Mouse (Mus musculus): ENCODE data around the gene Vmn1r125. TPM values are rescaled to one million over a fixed set of nuclear protein-coding genes. Genes with fewer than 3 reads are reported as not detected.
"Not testable (repeated sequence)": the region's sequence is repeated elsewhere in the genome, so short reads cannot be mapped to it uniquely, and the experiment has no call there.

The Vmn1r125 gene
- not detected in 2 replicates for total RNA-seq (2012; rRNA removed)
- not detected in 2 replicates for total RNA-seq (2014; rRNA removed)
- not detected in 2 replicates for polyA plus RNA-seq (2012; ENCODE audit: insufficient read length, low read depth)

DNA sequence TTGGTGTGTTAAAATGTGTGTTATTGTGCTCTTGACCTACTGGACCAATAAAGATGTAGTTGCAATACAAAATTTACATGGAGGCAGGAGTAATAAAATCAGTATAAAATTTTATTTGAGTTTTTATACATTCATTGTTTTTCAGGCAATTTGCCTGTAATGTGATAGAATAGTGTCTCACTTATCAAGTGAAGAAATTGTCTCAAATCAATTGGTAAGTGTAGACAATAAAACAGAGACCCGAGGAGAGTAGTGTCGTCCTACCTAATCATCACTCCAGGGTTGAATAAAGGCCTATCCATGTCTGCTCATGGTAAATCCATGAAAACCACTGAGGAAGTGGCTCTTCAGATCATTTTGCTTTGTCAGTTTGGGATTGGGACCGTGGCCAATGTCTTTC, at the start of gene Vmn1r125:
Gene Vmn1r125 (plus strand): TSS at position 301 of the 400 bp plus-strand sequence.
- H3K79me2 ChIP-seq (replicated peaks; ENCODE audit: control insufficient read depth, extremely low read depth, insufficient read depth, poor library complexity, severe bottlenecking); H3K9ac ChIP-seq (ENCODE audit: insufficient read depth, low read depth); in situ Hi-C loops (cut with MboI; ENCODE audit: low pct_ligation_motif_present, low pct_unique_long_range_greater_than_20kb, low sequenced_read_pairs); H3K36me3 ChIP-seq (replicated peaks in 1 of 2; ENCODE audit: control insufficient read depth in 1 of 2, insufficient read depth in 1 of 2, low read length in 1 of 2); DNase-seq (ENCODE audit: extremely low read depth); H3K9me3 ChIP-seq (replicated peaks; ENCODE audit: low read length); H3K4me3 ChIP-seq (replicated peaks in 1 of 3; ENCODE audit: low read depth in 2 of 3, low read length in 2 of 3, poor library complexity in 1 of 3); H3K27me3 ChIP-seq (replicated peaks); H3K4me1 ChIP-seq (ENCODE audit: control insufficient read depth in 1 of 2, insufficient read depth in 2 of 2); H3K4me2 ChIP-seq (ENCODE audit: insufficient read depth, low read depth, poor library complexity, severe bottlenecking); dilution Hi-C loops (cut with MboI; ENCODE audit: extremely low pct_ligation_motif_present, extremely low pct_unique_long_range_greater_than_20kb, low sequenced_read_pairs); H3K27ac ChIP-seq (ENCODE audit: insufficient read depth, low read depth): not testable (repeated sequence)

DNA sequence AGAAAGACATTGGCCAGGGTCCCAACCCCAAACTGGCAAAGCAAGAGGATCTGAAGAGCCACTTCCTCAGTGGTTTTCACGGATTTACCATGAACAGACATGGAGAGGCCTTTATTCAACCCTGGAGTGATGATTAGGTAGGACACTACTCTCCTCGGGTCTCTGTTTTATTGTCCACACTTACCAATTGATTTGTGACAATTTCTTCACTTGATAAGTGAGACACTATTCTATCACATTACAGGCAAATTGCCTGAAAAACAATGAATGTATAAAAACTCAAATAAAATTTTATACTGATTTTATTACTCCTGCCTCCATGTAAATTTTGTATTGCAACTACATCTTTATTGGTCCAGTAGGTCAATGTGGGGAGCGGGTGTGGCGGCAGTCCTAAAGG, 11.5 kb upstream of the Vmn1r125 start, which contains the start of gene Vmn1r124:
Gene Vmn1r124 (minus strand): TSS at position 101 of the 400 bp plus-strand sequence.
- DNase-seq (ENCODE audit: extremely low read depth); H3K4me1 ChIP-seq (ENCODE audit: control insufficient read depth in 1 of 2, insufficient read depth in 2 of 2); in situ Hi-C loops (cut with MboI; ENCODE audit: low pct_ligation_motif_present, low pct_unique_long_range_greater_than_20kb, low sequenced_read_pairs); H3K27ac ChIP-seq (ENCODE audit: insufficient read depth, low read depth); H3K9ac ChIP-seq (ENCODE audit: insufficient read depth, low read depth); H3K9me3 ChIP-seq (replicated peaks; ENCODE audit: low read length); H3K79me2 ChIP-seq (replicated peaks; ENCODE audit: control insufficient read depth, extremely low read depth, insufficient read depth, poor library complexity, severe bottlenecking); H3K4me3 ChIP-seq (replicated peaks in 1 of 3; ENCODE audit: low read depth in 2 of 3, low read length in 2 of 3, poor library complexity in 1 of 3); H3K36me3 ChIP-seq (replicated peaks in 1 of 2; ENCODE audit: control insufficient read depth in 1 of 2, insufficient read depth in 1 of 2, low read length in 1 of 2); H3K4me2 ChIP-seq (ENCODE audit: insufficient read depth, low read depth, poor library complexity, severe bottlenecking); dilution Hi-C loops (cut with MboI; ENCODE audit: extremely low pct_ligation_motif_present, extremely low pct_unique_long_range_greater_than_20kb, low sequenced_read_pairs); H3K27me3 ChIP-seq (replicated peaks): not testable (repeated sequence)

DNA sequence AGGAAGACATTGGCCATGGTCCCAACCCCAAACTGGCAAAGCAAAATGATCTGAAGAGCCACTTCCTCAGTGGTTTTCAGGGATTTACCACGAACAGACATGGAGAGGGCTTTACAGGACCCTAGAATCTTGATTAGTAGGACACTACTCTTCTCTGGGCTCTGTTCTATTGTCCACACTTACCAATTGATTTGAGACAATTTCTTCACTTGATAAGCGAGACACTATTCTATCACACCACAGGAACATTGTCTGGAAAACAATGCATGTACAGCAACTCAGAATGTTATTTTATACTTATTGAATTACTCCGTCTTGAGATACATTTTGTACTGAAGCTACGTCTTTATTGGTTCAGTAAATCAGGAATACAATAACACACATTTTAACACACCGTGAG, 29.4 kb downstream of the Vmn1r125 start, which contains the start of gene Vmn1r126:
Gene Vmn1r126 (minus strand): TSS at position 101 of the 400 bp plus-strand sequence.
- H3K4me1 ChIP-seq (ENCODE audit: control insufficient read depth in 1 of 2, insufficient read depth in 2 of 2); DNase-seq (ENCODE audit: extremely low read depth); in situ Hi-C loops (cut with MboI; ENCODE audit: low pct_ligation_motif_present, low pct_unique_long_range_greater_than_20kb, low sequenced_read_pairs); H3K4me3 ChIP-seq (replicated peaks in 1 of 3; ENCODE audit: low read depth in 2 of 3, low read length in 2 of 3, poor library complexity in 1 of 3); dilution Hi-C loops (cut with MboI; ENCODE audit: extremely low pct_ligation_motif_present, extremely low pct_unique_long_range_greater_than_20kb, low sequenced_read_pairs); H3K27ac ChIP-seq (ENCODE audit: insufficient read depth, low read depth); H3K9ac ChIP-seq (ENCODE audit: insufficient read depth, low read depth); H3K79me2 ChIP-seq (replicated peaks; ENCODE audit: control insufficient read depth, extremely low read depth, insufficient read depth, poor library complexity, severe bottlenecking); H3K36me3 ChIP-seq (replicated peaks in 1 of 2; ENCODE audit: control insufficient read depth in 1 of 2, insufficient read depth in 1 of 2, low read length in 1 of 2); H3K4me2 ChIP-seq (ENCODE audit: insufficient read depth, low read depth, poor library complexity, severe bottlenecking); H3K9me3 ChIP-seq (replicated peaks; ENCODE audit: low read length); H3K27me3 ChIP-seq (replicated peaks): not testable (repeated sequence)

DNA sequence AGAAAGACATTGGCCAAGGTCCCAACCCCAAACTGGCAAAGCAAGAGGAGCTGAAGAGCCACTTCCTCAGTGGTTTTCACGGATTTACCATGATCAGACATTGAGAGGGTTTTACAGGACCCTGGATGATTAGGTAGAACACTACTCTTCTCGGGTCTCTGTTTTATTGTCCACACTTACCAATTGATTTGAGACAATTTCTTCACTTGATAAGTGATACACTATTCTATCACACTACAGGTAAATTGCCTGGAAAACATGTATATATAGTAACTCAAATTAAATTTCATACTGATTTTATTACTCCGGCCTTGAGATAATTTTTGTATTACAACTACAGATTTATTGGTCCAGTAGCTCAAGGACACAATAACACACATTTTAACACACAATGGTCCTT, 47.8 kb downstream of the Vmn1r125 start, which contains the start of gene Vmn1r127:
Gene Vmn1r127 (minus strand): TSS at position 101 of the 400 bp plus-strand sequence.
- dilution Hi-C loops (cut with MboI; ENCODE audit: extremely low pct_ligation_motif_present, extremely low pct_unique_long_range_greater_than_20kb, low sequenced_read_pairs); DNase-seq (ENCODE audit: extremely low read depth); H3K27me3 ChIP-seq (replicated peaks); H3K9ac ChIP-seq (ENCODE audit: insufficient read depth, low read depth); H3K4me1 ChIP-seq (ENCODE audit: control insufficient read depth in 1 of 2, insufficient read depth in 2 of 2); H3K9me3 ChIP-seq (replicated peaks; ENCODE audit: low read length); H3K4me2 ChIP-seq (ENCODE audit: insufficient read depth, low read depth, poor library complexity, severe bottlenecking); H3K79me2 ChIP-seq (replicated peaks; ENCODE audit: control insufficient read depth, extremely low read depth, insufficient read depth, poor library complexity, severe bottlenecking); in situ Hi-C loops (cut with MboI; ENCODE audit: low pct_ligation_motif_present, low pct_unique_long_range_greater_than_20kb, low sequenced_read_pairs); H3K36me3 ChIP-seq (replicated peaks in 1 of 2; ENCODE audit: control insufficient read depth in 1 of 2, insufficient read depth in 1 of 2, low read length in 1 of 2); H3K27ac ChIP-seq (ENCODE audit: insufficient read depth, low read depth); H3K4me3 ChIP-seq (replicated peaks in 1 of 3; ENCODE audit: low read depth in 2 of 3, low read length in 2 of 3, poor library complexity in 1 of 3): not testable (repeated sequence)

Other genes with a start within 250 kb of the Vmn1r125 start
- not detected in 2 replicates for gene Vmn1r120, start 218.4 kb upstream of the Vmn1r125 start, total RNA-seq (2012; rRNA removed)
- gene Vmn1r120, start 218.4 kb upstream of the Vmn1r125 start, total RNA-seq (2014; rRNA removed), result not detected in 2 replicates
- gene Vmn1r120, start 218.4 kb upstream of the Vmn1r125 start, polyA plus RNA-seq (2012; ENCODE audit: insufficient read length, low read depth), result not detected in 2 replicates
- gene Vmn1r121, start 173.7 kb upstream of the Vmn1r125 start, total RNA-seq (2012; rRNA removed), result not detected in 2 replicates
- gene Vmn1r121, start 173.7 kb upstream of the Vmn1r125 start, total RNA-seq (2014; rRNA removed), result not detected in 2 replicates
- gene Vmn1r121, start 173.7 kb upstream of the Vmn1r125 start, polyA plus RNA-seq (2012; ENCODE audit: insufficient read length, low read depth), result not detected in 2 replicates
- gene Vmn1r122, start 138.1 kb upstream of the Vmn1r125 start, total RNA-seq (2012; rRNA removed), result not detected in 2 replicates
- not detected in 2 replicates for gene Vmn1r122, start 138.1 kb upstream of the Vmn1r125 start, total RNA-seq (2014; rRNA removed)
- not detected in 2 replicates for gene Vmn1r122, start 138.1 kb upstream of the Vmn1r125 start, polyA plus RNA-seq (2012; ENCODE audit: insufficient read length, low read depth)
- not detected in 2 replicates for gene Vmn1r123, start 110.0 kb upstream of the Vmn1r125 start, total RNA-seq (2012; rRNA removed)
- not detected in 2 replicates for gene Vmn1r123, start 110.0 kb upstream of the Vmn1r125 start, total RNA-seq (2014; rRNA removed)
- gene Vmn1r123, start 110.0 kb upstream of the Vmn1r125 start, polyA plus RNA-seq (2012; ENCODE audit: insufficient read length, low read depth), result not detected in 2 replicates
- not detected in 2 replicates for gene Gm5157, start 81.8 kb upstream of the Vmn1r125 start, total RNA-seq (2012; rRNA removed)
- gene Gm5157, start 81.8 kb upstream of the Vmn1r125 start, total RNA-seq (2014; rRNA removed), result not detected in 2 replicates
- not detected in 2 replicates for gene Gm5157, start 81.8 kb upstream of the Vmn1r125 start, polyA plus RNA-seq (2012; ENCODE audit: insufficient read length, low read depth)
- gene Vmn1r124, start 11.6 kb upstream of the Vmn1r125 start, total RNA-seq (2012; rRNA removed), result not detected in 2 replicates
- not detected in 2 replicates for gene Vmn1r124, start 11.6 kb upstream of the Vmn1r125 start, total RNA-seq (2014; rRNA removed)
- gene Vmn1r124, start 11.6 kb upstream of the Vmn1r125 start, polyA plus RNA-seq (2012; ENCODE audit: insufficient read length, low read depth), result not detected in 2 replicates
- not detected in 2 replicates for gene Vmn1r126, start 29.3 kb downstream of the Vmn1r125 start, total RNA-seq (2012; rRNA removed)
- not detected in 2 replicates for gene Vmn1r126, start 29.3 kb downstream of the Vmn1r125 start, total RNA-seq (2014; rRNA removed)
- gene Vmn1r126, start 29.3 kb downstream of the Vmn1r125 start, polyA plus RNA-seq (2012; ENCODE audit: insufficient read length, low read depth), result not detected in 2 replicates
- not detected in 2 replicates for gene Vmn1r127, start 47.7 kb downstream of the Vmn1r125 start, total RNA-seq (2012; rRNA removed)
- not detected in 2 replicates for gene Vmn1r127, start 47.7 kb downstream of the Vmn1r125 start, total RNA-seq (2014; rRNA removed)
- gene Vmn1r127, start 47.7 kb downstream of the Vmn1r125 start, polyA plus RNA-seq (2012; ENCODE audit: insufficient read length, low read depth), result not detected in 2 replicates
- not detected in 2 replicates for gene Vmn1r128, start 77.2 kb downstream of the Vmn1r125 start, total RNA-seq (2012; rRNA removed)
- not detected in 2 replicates for gene Vmn1r128, start 77.2 kb downstream of the Vmn1r125 start, total RNA-seq (2014; rRNA removed)
- not detected in 2 replicates for gene Vmn1r128, start 77.2 kb downstream of the Vmn1r125 start, polyA plus RNA-seq (2012; ENCODE audit: insufficient read length, low read depth)
- gene Vmn1r129, start 89.1 kb downstream of the Vmn1r125 start, total RNA-seq (2012; rRNA removed), result not detected in 2 replicates
- not detected in 2 replicates for gene Vmn1r129, start 89.1 kb downstream of the Vmn1r125 start, total RNA-seq (2014; rRNA removed)
- not detected in 2 replicates for gene Vmn1r129, start 89.1 kb downstream of the Vmn1r125 start, polyA plus RNA-seq (2012; ENCODE audit: insufficient read length, low read depth)
- not detected in 2 replicates for gene Gm6882, start 160.6 kb downstream of the Vmn1r125 start, total RNA-seq (2012; rRNA removed)
- not detected in 2 replicates for gene Gm6882, start 160.6 kb downstream of the Vmn1r125 start, total RNA-seq (2014; rRNA removed)
- not detected in 2 replicates for gene Gm6882, start 160.6 kb downstream of the Vmn1r125 start, polyA plus RNA-seq (2012; ENCODE audit: insufficient read length, low read depth)
- not detected in 2 replicates for gene Vmn1r130, start 239.6 kb downstream of the Vmn1r125 start, total RNA-seq (2012; rRNA removed)
- gene Vmn1r130, start 239.6 kb downstream of the Vmn1r125 start, total RNA-seq (2014; rRNA removed), result not detected in 2 replicates
- gene Vmn1r130, start 239.6 kb downstream of the Vmn1r125 start, polyA plus RNA-seq (2012; ENCODE audit: insufficient read length, low read depth), result not detected in 2 replicates